Mouse (Mus musculus) midbrain, embryonic 16.5 days (tissue): Measurements from ENCODE around the gene Zfp84. TPM values are rescaled to one million over a fixed set of nuclear protein-coding genes. Genes with fewer than 3 reads are reported as not detected.

Source experiments
- microRNA counts: library from miRNA; unstranded; fragments of <30 nt; microRNA quantifications from one replicate; lab custom pipeline; 2016
- microRNA-seq: library from miRNA; unstranded; fragments of <30 nt; microRNA quantifications from one replicate; pipeline ENCODE4, GENCODE M21; 2017
- polyA plus RNA-seq: library from polyadenylated mRNA; unstranded; fragments of >200 nt; fragmentation: Nextera tagmentation; extraction: Ambion mirVana; gene quantifications from 2 replicates; pipeline ENCODE4 v1.2.1, GENCODE M21; 2015

Gene Zfp84
- polyA plus RNA-seq, 1 experiment from 2014 or later, result 15.4 TPM

MicroRNA genes within 50 kb of the gene (microRNA counts, 519-probe panel; counts per million panel counts)
- 2,113 counts per million, percentile 57 among the panel's probes with 10 or more counts for microRNA mmu-miR-1964 (lab: Ali Mortazavi, UCI)

Small RNA genes within 50 kb of the gene (microRNA-seq; reads per million reads assigned to microRNA genes)
- gene Mir1964, result 2.6 reads per million, percentile 12 among the genes with 10 or more reads in this experiment

Other genes with a start within 250 kb of the Zfp84 start
- 17.3 and 17.8 TPM in 2 replicates for gene Sipa1l3, start 249.9 kb upstream of the Zfp84 start, polyA plus RNA-seq
- gene Catsperg2, start 41.5 kb upstream of the Zfp84 start, polyA plus RNA-seq, result 1.0 and 1.1 TPM in 2 replicates
- gene Zfp30, start 15.4 kb downstream of the Zfp84 start, polyA plus RNA-seq, result 14.0 and 14.8 TPM in 2 replicates
- gene Zfp790, start 47.6 kb downstream of the Zfp84 start, polyA plus RNA-seq, result 32.2 and 32.3 TPM in 2 replicates
- gene Zfp940, start 85.1 kb downstream of the Zfp84 start, polyA plus RNA-seq, result 17.4 and 17.9 TPM in 2 replicates
- gene Zfp420, start 91.4 kb downstream of the Zfp84 start, polyA plus RNA-seq, result 23.7 and 26.7 TPM in 2 replicates
- 14.0 and 14.7 TPM in 2 replicates for gene Zfp27, start 138.0 kb downstream of the Zfp84 start, polyA plus RNA-seq
- 7.4 and 7.7 TPM in 2 replicates for gene Zfp383, start 139.7 kb downstream of the Zfp84 start, polyA plus RNA-seq
- gene Zfp74, start 185.5 kb downstream of the Zfp84 start, polyA plus RNA-seq, result 24.4 and 26.7 TPM in 2 replicates
- 3.4 and 4.3 TPM in 2 replicates for gene Zfp568, start 215.4 kb downstream of the Zfp84 start, polyA plus RNA-seq